Mouse (Mus musculus) heart, embryonic 13.5 days (tissue): ENCODE measurements around the gene 4930426L09Rik. TPM values are rescaled to one million over a fixed set of nuclear protein-coding genes. Genes with fewer than 3 reads are reported as not detected.
A peak's percentile ranks its signal among the peaks of the same experiment; 100 is the strongest.

Source experiments
- ATAC-seq: fragments of 200-750 bp; cut with Nextera tagmentation; 2 replicates; pipeline ENCODE4 v1.8.0; 2017; ENCODE audit warnings: moderate TSS enrichment; ENCODE audit not compliant: insufficient number of reproducible peaks, low FRiP score, low TSS enrichment; ENCODE audit errors: extremely low read depth
- H3K27ac ChIP-seq: fragments of 300-500 bp; sonication (generic); replicated peaks from 2 replicates; pipeline ENCODE4 v1.5.1; 2015; ENCODE audit warnings: moderate library complexity, mild to moderate bottlenecking, inconsistent platforms
- H3K27me3 ChIP-seq: fragments of 300-500 bp; sonication (generic); replicated peaks from 2 replicates; pipeline ENCODE4 v1.6.1; 2015; ENCODE audit warnings: mild to moderate bottlenecking, inconsistent platforms
- H3K36me3 ChIP-seq: fragments of 300-500 bp; sonication (generic); 2 replicates; pipeline ENCODE4 v1.6.1; 2015; ENCODE audit warnings: mild to moderate bottlenecking, inconsistent platforms
- H3K4me1 ChIP-seq: fragments of 300-500 bp; sonication (generic); 2 replicates; pipeline ENCODE4 v1.6.1; 2015; ENCODE audit warnings: inconsistent platforms
- H3K4me2 ChIP-seq: fragments of 300-500 bp; sonication (generic); 2 replicates; pipeline ENCODE4 v1.6.1; 2015; ENCODE audit warnings: inconsistent platforms, mild to moderate bottlenecking, moderate library complexity
- H3K4me3 ChIP-seq: fragments of 300-500 bp; sonication (generic); 2 replicates; pipeline ENCODE4 v1.5.1; 2015; ENCODE audit warnings: moderate library complexity, mild to moderate bottlenecking, inconsistent platforms
- H3K9ac ChIP-seq: fragments of 300-500 bp; sonication (generic); 2 replicates; pipeline ENCODE4 v1.6.1; 2015; ENCODE audit warnings: inconsistent platforms, mild to moderate bottlenecking, moderate library complexity
- H3K9me3 ChIP-seq: fragments of 300-500 bp; sonication (generic); 2 replicates; pipeline ENCODE4 v1.6.1; 2016; ENCODE audit warnings: inconsistent platforms
- WGBS: fragments of 180-500 bp; shearing (Covaris S2); methylation state at CpG from one replicate; pipeline ENCODE4 v1.1.7; 2015; ENCODE audit warnings: mixed read lengths; 5-methylcytosine and 5-hydroxymethylcytosine counted together
- polyA plus RNA-seq: library from polyadenylated mRNA; unstranded; fragments of >200 nt; fragmentation: Nextera tagmentation; extraction: Ambion mirVana; gene quantifications from 2 replicates; pipeline ENCODE4 v1.2.1, GENCODE M21; 2015

4930426L09Rik gene
- polyA plus RNA-seq, 1 experiment from 2014 or later, result 0.29 TPM

DNA sequence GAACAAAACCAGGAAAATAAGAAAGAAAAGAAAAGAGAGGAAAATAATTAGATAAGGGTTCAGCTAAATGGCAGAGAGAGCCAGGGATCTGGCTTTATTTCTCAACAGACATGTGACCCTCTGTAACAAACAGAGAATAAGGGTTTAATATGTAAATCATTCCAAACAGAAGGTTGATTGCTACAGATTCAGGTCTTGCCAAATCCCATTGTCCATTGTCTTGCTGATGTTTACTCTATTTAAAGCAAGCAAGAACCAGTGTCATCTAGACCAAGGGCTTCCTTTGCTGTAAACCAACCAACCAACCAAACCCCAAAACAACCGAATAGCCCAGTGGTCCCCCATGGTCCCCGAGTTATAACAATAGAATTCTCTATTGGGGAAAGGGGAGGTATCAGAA is 19.9 kb downstream of the 4930426L09Rik start:
- Histone ChIP-seq H3K27ac (no peak overlapping the region), H3K4me3 (no peak overlapping the region), H3K9ac (no peak overlapping the region), H3K9me3 (no peaks in the 10 kb centered on the region), H3K27me3 (no peaks in the 10 kb centered on the region), H3K4me1 (peaks cover 18% of the 10 kb centered on the region), H3K36me3 (no peaks in the 10 kb centered on the region), H3K4me2 (no peak overlapping the region)
- ATAC-seq, result no peak
- 64% methylated on average over 2 of the region's 2 CpGs for WGBS

GRCm38 (mm10) chr2:19024807-19025206 is 26.7 kb downstream of the 4930426L09Rik start:
- peaks cover 23% of the 10 kb centered on the region for H3K4me1 ChIP-seq
- no peaks in the 10 kb centered on the region for H3K36me3 ChIP-seq
- 0 out of 2 replicates have a peak overlapping the region, but pooled peaks have one; percentile 39 for H3K27ac ChIP-seq
- no peak overlapping the region for H3K4me3 ChIP-seq
- ATAC-seq, result no peak
- H3K9me3 ChIP-seq, result no peaks in the 10 kb centered on the region
- WGBS, result 44% methylated on average over 2 of the region's 2 CpGs
- no peak overlapping the region for H3K9ac ChIP-seq
- no peak overlapping the region for H3K4me2 ChIP-seq
- H3K27me3 ChIP-seq, result no peaks in the 10 kb centered on the region

- H3K27me3 ChIP-seq, result no peaks in the 10 kb centered on the region
- no peaks in the 10 kb centered on the region for H3K9me3 ChIP-seq
- 30% methylated on average over 4 of the region's 4 CpGs for WGBS
- no peaks in the 10 kb centered on the region for H3K36me3 ChIP-seq
- no peak overlapping the region for H3K27ac ChIP-seq
- no peak overlapping the region for H3K9ac ChIP-seq
- no peak overlapping the region for H3K4me2 ChIP-seq
- no peak overlapping the region for H3K4me3 ChIP-seq
- ATAC-seq, result no peak
- H3K4me1 ChIP-seq, result peaks cover 13% of the 10 kb centered on the region
Observed at GRCm38 (mm10) chr2:19037430-19037829, 39.3 kb downstream of the 4930426L09Rik start.

GRCm38 (mm10) chr2:19037907-19038570 is 39.9 kb downstream of the 4930426L09Rik start:
- ATAC-seq, result no peak
- WGBS, result 59% methylated on average over 4 of the region's 4 CpGs
- H3K27ac ChIP-seq, result peak overlapping the region; percentile 21; the same call in 1 of the 2 replicates
- no peaks in the 10 kb centered on the region for H3K9me3 ChIP-seq
- H3K27me3 ChIP-seq, result no peaks in the 10 kb centered on the region
- no peaks in the 10 kb centered on the region for H3K36me3 ChIP-seq
- no peak overlapping the region for H3K9ac ChIP-seq
- H3K4me1 ChIP-seq, result peaks cover 13% of the 10 kb centered on the region
- no peak overlapping the region for H3K4me3 ChIP-seq
- no peak overlapping the region for H3K4me2 ChIP-seq

DNA sequence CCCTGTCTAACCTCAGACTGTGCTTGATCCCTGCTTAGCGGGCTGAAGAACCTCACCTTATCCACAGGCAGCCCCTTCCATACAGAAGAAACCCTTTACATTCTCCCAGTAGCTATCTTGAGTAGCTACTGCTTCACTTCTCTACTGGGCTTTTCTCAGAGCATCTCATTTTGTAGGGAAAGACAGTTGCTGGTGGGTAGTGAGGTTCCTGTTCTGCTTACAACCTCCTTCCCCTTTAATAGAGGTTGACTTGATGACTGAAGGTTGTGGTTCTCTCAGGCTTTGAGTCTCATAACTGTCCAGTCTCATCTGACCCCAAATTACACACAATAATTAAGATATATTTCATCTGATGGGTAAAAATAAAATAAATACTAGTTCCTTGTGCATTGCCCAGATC is 50.1 kb downstream of the 4930426L09Rik start:
- Histone ChIP-seq H3K4me3 (no peak overlapping the region), H3K4me2 (no peak overlapping the region), H3K9me3 (no peaks in the 10 kb centered on the region), H3K27me3 (no peaks in the 10 kb centered on the region), H3K9ac (no peak overlapping the region), H3K4me1 (no peaks in the 10 kb centered on the region), H3K27ac (no peak overlapping the region), H3K36me3 (no peaks in the 10 kb centered on the region)
- 67% methylated on average over 1 of the region's 1 CpGs for WGBS
- no peak for ATAC-seq

DNA sequence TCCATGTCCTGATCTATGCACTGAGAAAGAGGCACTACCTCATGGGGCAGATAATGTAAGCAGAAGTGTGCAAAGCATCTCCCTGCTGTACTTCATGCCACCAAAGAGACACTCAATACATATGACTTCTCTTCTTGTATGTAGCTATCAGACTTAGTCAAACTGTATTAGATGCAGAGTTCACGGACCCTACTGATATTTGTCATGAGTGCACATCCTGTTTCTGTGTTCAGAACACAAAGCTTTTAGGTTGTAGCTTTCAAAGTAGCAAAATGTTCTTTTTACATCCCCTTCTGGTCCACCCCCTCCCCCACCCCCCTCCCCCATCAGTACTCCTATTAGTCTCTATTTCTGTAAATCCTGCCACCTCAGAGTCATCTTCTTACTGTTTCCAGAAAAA is 51.2 kb downstream of the 4930426L09Rik start:
- 69% methylated on average over 1 of the region's 1 CpGs for WGBS

More for the DNA sequence above, 51.2 kb downstream of the 4930426L09Rik start:
- H3K4me2 ChIP-seq, result no peak overlapping the region
- no peak for ATAC-seq
- no peak overlapping the region for H3K4me3 ChIP-seq
- no peak overlapping the region for H3K9ac ChIP-seq
- no peaks in the 10 kb centered on the region for H3K9me3 ChIP-seq
- H3K4me1 ChIP-seq, result no peaks in the 10 kb centered on the region
- no peaks in the 10 kb centered on the region for H3K36me3 ChIP-seq
- no peak overlapping the region for H3K27ac ChIP-seq
- H3K27me3 ChIP-seq, result no peaks in the 10 kb centered on the region

Other genes starting within 250 kb of the 4930426L09Rik start
- gene Pip4k2a, start 217 bp upstream of the 4930426L09Rik start, polyA plus RNA-seq, result 5.8 and 6.6 TPM in 2 replicates
- gene Armc3, start 201.0 kb downstream of the 4930426L09Rik start, polyA plus RNA-seq, result 0.20 TPM in 1 of 2 replicates, not detected in the other